Mouse (Mus musculus) layer of hippocampus, postnatal 14 days (tissue): Measurements from ENCODE around the gene Fthl17a. TPM values are rescaled to one million over a fixed set of nuclear protein-coding genes. Genes with fewer than 3 reads are reported as not detected.

Experiments used
- DNase-seq, 2 experiments: peaks; one replicate each; pipeline ENCODE4 v3.0.0; 2021 to 2022; ENCODE audit warnings: low spot score in 2 of 2, mixed read lengths in 1 of 2
- long read RNA-seq, 2 experiments: library from polyadenylated mRNA; stranded (forward); transcript quantifications; one replicate each; pipeline ENCODE4 v2.0.0; 2021
- total RNA-seq, 2 experiments: library from RNA; stranded (reverse); gene quantifications; 2 replicates each; pipeline ENCODE4 v1.2.3; 2021

Gene Fthl17a
- total RNA-seq, result not detected
- long read RNA-seq, experiment 1, result 0 reads
- long read RNA-seq, experiment 2, result 0 reads

DNA sequence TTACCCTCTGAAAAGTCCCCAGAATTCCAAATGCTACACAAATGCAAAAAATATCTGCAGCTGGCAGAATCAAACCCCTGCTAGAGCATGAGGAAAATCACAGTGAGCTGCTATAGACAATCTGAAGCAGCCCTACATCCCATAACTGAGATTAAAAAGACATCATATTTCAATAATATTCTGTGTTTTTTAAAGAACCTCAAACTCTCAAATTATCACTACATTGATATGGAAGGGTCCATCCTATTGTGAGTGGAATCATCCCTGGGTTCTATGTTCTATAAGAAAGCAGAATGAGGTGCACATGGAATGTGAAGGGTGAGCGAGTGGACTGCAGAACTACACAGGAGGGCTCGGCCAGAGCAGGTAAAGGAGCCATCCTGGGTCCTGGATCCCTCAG is at the start of gene Fthl17a:
Gene Fthl17a (plus strand): TSS at position 301 of the 400 bp plus-strand sequence.
- DNase-seq, result no peak

DNA sequence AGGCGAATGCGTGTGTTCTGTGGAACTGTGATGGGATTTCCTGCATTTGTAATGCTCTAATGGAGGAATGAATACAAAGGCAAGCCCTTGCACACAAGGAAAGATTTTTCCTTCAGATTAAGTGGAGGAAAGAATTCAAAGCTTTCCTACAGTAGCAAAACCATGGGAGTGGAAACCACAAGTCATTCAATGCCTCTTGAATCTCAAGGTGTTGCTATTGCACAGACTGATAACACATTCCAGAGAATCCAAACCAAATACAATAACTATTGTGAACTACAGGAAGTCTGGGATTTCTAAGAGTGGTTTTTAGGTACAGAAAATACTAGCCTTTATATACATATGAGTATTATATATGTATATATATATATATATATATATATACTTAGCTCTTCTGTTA is 42.5 kb upstream of the Fthl17a start:
- DNase-seq, result no peak

DNA sequence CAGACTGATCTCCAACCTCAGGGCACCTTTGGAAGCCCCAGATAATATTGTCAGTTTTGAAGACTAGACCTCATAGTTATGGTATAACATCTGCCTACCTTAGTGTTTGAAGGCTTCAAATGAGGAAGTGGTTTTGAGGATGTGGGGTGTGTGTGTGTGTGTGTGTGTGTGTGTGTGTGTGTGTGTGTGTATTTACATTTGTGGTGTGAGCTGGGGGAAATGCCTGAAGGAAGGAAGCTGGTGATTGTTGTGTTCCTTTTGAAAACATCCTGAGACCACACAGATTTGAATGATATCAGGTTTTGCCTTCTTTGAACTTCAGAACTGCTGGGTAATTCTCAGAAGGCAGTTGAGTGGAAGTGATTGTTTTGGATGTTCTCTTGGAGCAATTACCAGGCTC is 22.6 kb upstream of the Fthl17a start:
- no peak for DNase-seq

DNA sequence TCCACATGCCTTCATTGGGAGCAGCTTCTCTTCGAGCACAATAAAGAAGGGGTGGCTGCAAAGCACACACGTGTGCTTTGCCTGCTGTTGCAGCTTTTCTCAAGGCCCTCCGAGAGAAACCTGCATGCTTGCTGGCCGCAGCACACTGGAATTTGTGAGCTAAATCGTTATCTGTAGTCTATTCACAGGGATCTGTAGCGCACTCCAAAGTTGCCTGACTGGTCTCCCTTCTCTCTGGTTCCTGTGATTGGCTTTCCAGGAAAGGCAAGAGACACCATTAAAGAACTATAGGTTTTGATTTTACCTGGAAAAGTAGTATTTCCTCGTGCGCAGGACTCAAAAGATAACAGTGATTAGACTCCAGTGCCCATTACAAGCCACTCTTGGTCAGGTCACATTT is 22.3 kb downstream of the Fthl17a start:
- no peak for DNase-seq

DNA sequence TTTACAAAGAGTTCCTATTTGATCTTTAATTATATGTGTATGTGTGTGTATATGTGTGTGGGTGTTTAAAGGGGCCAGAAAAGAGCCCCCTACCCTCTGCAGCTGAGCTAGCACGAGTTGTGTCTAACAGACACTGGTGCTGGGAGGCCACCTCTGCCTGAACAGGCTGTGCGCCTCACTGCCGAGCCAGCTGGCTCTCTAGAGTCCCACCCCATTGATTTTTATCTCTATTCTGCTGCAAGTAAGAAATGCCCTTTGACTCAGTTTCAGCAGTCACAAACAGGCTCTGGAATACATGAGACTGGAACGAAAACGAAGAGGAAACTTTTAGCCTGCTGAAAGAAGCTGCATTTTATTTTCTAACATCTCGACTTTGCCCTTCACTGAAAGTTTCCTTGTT is 22.8 kb downstream of the Fthl17a start:
- peak in 1 of 2 experiments; percentile 1 for DNase-seq

DNA sequence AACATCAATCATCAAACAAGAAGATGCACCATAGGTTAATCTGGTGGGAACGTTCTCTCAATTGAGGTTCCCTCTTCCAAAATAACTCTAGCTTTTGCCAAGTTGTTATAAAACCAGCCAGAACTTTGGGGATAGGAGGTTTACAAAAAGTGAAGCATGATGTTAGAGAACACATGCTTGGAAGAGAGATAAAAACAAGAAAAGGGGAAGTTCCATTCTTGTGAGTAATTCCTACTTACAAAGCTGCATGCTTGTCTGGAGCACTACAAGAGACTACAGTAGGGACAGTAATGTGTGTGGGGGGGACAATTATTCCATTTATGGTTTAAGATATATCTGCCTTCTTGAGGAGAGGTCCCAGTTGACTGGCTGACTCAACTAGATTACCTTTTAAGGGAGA is 40.4 kb downstream of the Fthl17a start:
- DNase-seq, result no peak

DNA sequence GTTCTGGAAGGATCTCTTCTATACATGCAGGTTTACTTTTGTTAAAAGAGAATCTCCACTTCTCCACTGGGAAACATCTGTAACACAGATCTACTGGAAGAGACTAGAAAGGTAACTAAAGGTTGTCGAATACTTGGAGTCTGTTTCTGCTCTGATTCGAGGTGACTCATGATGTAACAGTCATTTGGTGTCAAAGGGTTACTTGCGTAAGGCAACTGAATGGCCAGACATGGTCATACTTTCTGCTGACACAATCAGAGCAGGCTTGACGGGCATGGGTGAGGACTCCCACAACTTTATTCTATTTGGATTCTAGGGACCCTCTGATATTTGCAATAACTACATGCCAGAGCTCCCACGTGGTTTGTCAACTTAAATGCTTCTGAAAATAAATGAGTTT is 43.3 kb downstream of the Fthl17a start:
- DNase-seq, result no peak

DNA sequence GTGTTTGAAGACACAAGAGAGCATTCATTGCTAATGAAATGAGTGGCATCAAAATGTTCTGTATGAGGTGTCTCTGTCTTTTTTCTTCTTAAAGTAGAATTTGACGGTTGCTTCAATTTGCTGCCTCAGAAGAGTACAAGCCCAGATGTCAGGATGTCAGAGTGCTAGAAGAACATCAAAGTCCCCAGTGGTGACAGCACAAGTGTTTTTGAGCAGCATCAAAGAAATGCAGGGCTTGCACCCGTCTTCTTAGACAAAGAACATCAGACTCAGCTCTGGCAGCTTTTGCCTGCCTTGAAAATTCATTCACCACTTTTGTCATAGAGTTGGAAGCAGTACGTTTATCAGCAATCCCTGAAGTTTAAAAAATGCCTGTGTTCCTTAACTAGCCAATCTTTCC is 44.5 kb downstream of the Fthl17a start:
- DNase-seq, result no peak

DNA sequence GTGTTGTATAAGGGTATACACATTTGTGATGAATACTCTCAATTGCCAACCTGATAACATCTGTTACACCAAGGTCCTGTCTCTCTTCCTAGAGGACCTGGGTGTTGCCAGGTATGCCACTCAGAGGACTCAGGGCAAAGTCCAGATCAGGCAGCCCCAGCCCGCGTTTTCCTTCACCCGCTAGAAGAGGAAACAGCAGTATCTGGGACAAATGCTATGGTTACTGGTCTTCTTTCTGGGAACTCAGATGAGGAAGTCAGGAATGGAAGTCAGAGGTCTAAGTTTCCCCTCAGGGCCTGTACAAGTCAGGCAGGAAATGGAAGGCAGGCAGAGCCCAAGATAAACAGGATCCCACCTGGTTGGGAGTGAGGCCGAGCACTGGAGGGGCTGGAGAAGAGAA is 55.2 kb downstream of the Fthl17a start:
- DNase-seq, result no peak

DNA sequence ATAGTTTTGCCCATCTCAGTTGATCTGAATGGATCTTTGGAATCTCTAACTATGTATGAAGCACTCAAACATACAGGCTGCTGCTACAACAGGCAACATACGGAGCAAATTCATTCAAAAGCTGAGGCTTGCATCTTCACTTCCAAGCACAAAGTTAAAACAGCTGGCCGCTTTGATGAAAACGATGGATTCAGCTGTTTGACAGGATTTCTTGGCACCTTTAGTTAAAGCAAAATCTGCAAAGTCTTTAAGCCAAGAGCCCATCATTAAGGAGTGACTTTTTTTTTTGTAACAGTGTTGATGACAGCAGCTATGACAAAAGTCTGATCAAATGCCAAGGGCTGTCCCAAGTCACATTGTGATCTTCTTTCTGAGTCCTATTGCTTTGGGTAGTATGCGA is 69.1 kb downstream of the Fthl17a start:
- no peak for DNase-seq

DNA sequence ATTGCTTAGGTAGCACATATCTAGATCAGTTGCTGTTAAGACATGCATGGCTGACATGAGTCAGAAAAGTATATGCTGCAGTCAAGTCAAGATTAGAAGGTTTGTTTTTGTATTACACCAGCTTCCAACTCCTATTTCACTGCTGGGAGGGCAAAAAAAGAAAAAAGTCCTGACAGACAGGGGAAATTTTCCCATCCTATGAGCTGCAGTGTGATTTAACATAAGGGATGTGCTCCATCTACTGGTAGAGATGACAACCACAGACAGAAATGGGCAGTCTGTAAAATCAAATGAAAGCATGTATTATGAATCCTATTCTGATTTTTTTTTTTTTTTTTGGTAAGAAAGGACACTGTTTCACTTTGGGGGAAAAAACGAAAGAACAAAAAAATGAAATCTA is 69.7 kb downstream of the Fthl17a start:
- DNase-seq, result peak in 1 of 2 experiments; percentile 47
